Mouse (Mus musculus) limb, embryonic 15.5 days (tissue): ENCODE measurements around the gene Lrmda. TPM values are rescaled to one million over a fixed set of nuclear protein-coding genes. Genes with fewer than 3 reads are reported as not detected.

Experiments used
- ATAC-seq: fragments of 200-750 bp; cut with Nextera tagmentation; 2 replicates; pipeline ENCODE4 v1.8.0; 2017; ENCODE audit warnings: low read depth, moderate TSS enrichment; ENCODE audit not compliant: insufficient number of reproducible peaks, low FRiP score, low TSS enrichment
- H3K27ac ChIP-seq: fragments of 300-500 bp; sonication (generic); 2 replicates; pipeline ENCODE4 v1.5.1; 2015; ENCODE audit warnings: moderate library complexity, mild to moderate bottlenecking, inconsistent platforms
- H3K27me3 ChIP-seq: fragments of 300-500 bp; sonication (generic); 2 replicates; pipeline ENCODE4 v1.6.1; 2015; ENCODE audit warnings: inconsistent platforms
- H3K36me3 ChIP-seq: fragments of 300-500 bp; sonication (generic); 2 replicates; pipeline ENCODE4 v1.6.1; 2015; ENCODE audit warnings: inconsistent platforms
- H3K4me1 ChIP-seq: fragments of 300-500 bp; sonication (generic); 2 replicates; pipeline ENCODE4 v1.6.1; 2015; ENCODE audit warnings: inconsistent platforms
- H3K4me2 ChIP-seq: fragments of 300-500 bp; sonication (generic); 2 replicates; pipeline ENCODE4 v1.6.1; 2015; ENCODE audit warnings: mild to moderate bottlenecking, inconsistent platforms
- H3K4me3 ChIP-seq: fragments of 300-500 bp; sonication (generic); 2 replicates; pipeline ENCODE4 v1.5.1; 2015; ENCODE audit warnings: mild to moderate bottlenecking, inconsistent platforms
- H3K9ac ChIP-seq: fragments of 300-500 bp; sonication (generic); 2 replicates; pipeline ENCODE4 v1.6.1; 2015; ENCODE audit warnings: inconsistent platforms
- H3K9me3 ChIP-seq: fragments of 300-500 bp; sonication (generic); 2 replicates; pipeline ENCODE4 v1.6.1; 2016; ENCODE audit warnings: inconsistent platforms
- WGBS: fragments of 180-500 bp; shearing (Covaris S2); methylation state at CpG from one replicate; pipeline ENCODE4 v1.1.7; 2015; 5-methylcytosine and 5-hydroxymethylcytosine counted together
- polyA plus RNA-seq: library from polyadenylated mRNA; unstranded; fragments of >200 nt; fragmentation: Nextera tagmentation; extraction: Ambion mirVana; gene quantifications from 2 replicates; pipeline ENCODE4 v1.2.1, GENCODE M21; 2015

The Lrmda gene
- polyA plus RNA-seq, 1 experiment from 2014 or later, result 0.17 TPM

DNA sequence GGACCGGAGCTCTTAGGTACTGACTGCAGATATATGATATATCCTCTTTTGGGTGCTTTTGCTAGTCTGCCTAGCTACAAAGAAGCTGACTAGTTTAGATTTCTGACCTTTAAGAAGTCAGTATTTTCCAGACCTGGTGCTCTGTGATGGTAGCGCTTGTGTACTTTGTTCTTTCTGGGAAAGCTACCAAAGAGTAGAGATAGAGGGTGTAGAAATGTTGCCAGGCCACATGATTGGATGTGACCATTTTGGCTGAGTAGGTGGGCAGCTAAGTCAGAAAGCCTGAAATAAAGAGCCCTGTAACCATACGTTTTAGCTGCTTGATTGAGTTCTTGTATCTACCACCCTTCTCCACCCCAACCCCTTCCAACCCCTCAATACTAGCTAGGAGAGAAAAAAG lies 398.2 kb downstream of the Lrmda start:
- 87% methylated on average over 3 of the region's 3 CpGs for WGBS
- H3K27ac ChIP-seq, result no peak overlapping the region
- H3K36me3 ChIP-seq, result no peaks in the 10 kb centered on the region

DNA sequence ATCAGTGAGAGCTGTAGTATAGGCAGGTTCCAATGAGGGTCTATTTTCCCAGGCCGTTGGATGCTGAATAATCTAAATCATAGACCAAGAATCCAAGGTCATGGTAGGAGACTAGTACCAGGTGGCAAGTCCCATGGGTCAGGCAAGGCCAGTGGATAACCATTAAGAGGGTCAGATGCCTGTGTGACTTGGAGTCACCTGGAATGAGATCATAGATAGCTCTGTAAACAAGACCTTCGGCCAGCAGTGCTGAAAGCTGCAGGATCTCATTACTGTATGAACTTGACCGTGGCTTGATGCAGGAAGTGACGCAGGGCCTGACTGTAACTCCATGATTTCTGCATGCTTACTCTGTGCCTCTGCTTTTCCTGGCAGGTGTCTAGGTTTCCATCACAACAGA lies 402.2 kb downstream of the Lrmda start:
- no peak overlapping the region for H3K9ac ChIP-seq
- no peak for ATAC-seq
- H3K4me1 ChIP-seq, result no peaks in the 10 kb centered on the region
- H3K4me3 ChIP-seq, result no peak overlapping the region
- H3K27ac ChIP-seq, result no peak overlapping the region
- H3K9me3 ChIP-seq, result no peaks in the 10 kb centered on the region
- WGBS, result 77% methylated on average over 4 of the region's 4 CpGs
- no peaks in the 10 kb centered on the region for H3K36me3 ChIP-seq
- H3K4me2 ChIP-seq, result no peak overlapping the region
- H3K27me3 ChIP-seq, result no peaks in the 10 kb centered on the region

More for the DNA sequence above, 398.2 kb downstream of the Lrmda start:
- H3K27me3 ChIP-seq, result no peaks in the 10 kb centered on the region
- no peak overlapping the region for H3K4me2 ChIP-seq
- no peaks in the 10 kb centered on the region for H3K4me1 ChIP-seq
- H3K9me3 ChIP-seq, result no peaks in the 10 kb centered on the region
- no peak overlapping the region for H3K4me3 ChIP-seq
- no peak for ATAC-seq
- no peak overlapping the region for H3K9ac ChIP-seq

DNA sequence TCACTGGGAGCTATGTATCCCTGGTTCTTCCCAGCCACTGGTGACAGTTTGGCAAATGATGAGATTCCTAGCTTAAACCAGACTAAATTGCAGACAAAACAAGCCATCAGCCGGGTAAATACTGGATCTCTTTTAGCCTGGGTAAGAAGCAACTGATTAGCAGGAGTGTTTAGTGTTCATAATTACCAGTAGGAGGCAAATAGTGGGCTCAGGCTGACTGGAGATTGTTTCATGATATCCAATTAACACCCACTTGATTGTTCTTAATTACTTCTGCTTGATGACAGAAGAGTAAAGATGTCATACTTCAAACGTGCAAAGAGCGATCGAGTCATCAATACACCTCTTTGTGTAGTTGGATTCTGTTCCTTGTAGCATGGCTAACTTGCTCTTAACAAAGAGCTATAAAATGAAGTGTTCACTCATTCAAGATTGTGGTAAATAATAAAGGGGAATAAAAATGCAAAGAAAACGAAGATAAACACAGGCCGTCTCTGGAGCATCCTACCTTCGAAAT lies 405.6 kb downstream of the Lrmda start:
- ATAC-seq, result no peak
- Histone ChIP-seq H3K9ac (no peak overlapping the region), H3K4me3 (no peak overlapping the region), H3K4me1 (no peaks in the 10 kb centered on the region), H3K27me3 (peaks cover 4% of the 10 kb centered on the region; the same call in 1 of the 2 replicates), H3K4me2 (no peak overlapping the region), H3K27ac (no peak overlapping the region), H3K9me3 (no peaks in the 10 kb centered on the region), H3K36me3 (no peaks in the 10 kb centered on the region)
- WGBS, result 80% methylated on average over 7 of the region's 7 CpGs

DNA sequence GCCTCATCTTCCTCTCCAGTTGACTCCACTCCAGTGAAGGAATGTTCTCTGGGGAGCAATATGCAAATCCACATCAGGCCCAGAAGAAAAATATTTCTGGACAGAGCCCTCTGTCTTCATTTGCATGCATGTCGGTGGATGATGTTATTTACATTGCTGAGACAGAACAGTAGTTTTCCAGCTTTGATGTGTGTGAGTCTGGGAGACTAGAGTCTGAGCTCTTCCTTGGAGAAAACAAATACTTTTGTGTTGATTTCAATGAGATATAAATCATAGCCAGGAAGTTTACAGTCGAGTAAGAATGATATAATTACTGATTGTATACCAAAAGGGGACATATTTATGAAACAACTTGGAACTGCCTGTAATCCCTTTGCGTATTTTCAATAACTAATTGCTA lies 415.9 kb downstream of the Lrmda start:
- Histone ChIP-seq H3K4me2 (no peak overlapping the region), H3K27ac (no peak overlapping the region), H3K36me3 (no peaks in the 10 kb centered on the region), H3K4me3 (no peak overlapping the region), H3K9ac (no peak overlapping the region), H3K4me1 (peaks cover 13% of the 10 kb centered on the region), H3K9me3 (no peaks in the 10 kb centered on the region), H3K27me3 (peaks cover 13% of the 10 kb centered on the region; the same call in 1 of the 2 replicates)
- WGBS, result 22% methylated on average over 3 of the region's 3 CpGs
- no peak for ATAC-seq

DNA sequence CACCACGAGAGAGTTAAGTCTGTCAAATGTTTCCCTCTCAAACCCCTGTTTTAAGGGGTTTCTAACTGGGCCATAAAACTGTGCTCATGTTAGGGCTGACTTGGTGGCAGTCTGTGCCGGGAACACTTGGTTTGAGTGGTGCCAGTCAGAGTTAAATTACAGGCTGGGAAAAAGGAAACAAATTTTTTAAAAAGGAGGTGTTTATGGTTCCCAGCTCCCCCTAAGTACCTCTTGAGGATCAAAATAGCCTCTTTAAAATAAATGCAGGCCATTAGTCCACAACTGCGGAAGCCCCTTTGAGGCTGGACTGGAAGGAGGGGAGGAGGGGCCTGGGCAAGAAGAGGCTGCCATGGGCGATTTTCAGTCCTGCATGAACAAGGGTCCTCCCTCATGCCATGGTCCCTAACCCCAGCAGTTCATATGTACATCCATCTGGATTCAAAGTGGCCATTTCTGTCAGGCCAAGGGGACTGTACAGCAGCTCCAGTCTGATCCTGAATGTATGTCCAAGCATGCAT lies 416.4 kb downstream of the Lrmda start:
- H3K4me2 ChIP-seq, result no peak overlapping the region
- ATAC-seq, result no peak
- 22% methylated on average over 4 of the region's 4 CpGs for WGBS
- no peaks in the 10 kb centered on the region for H3K9me3 ChIP-seq
- H3K4me3 ChIP-seq, result no peak overlapping the region
- peaks cover 16% of the 10 kb centered on the region for H3K4me1 ChIP-seq
- H3K9ac ChIP-seq, result no peak overlapping the region
- H3K36me3 ChIP-seq, result no peaks in the 10 kb centered on the region
- no peak overlapping the region for H3K27ac ChIP-seq
- peaks cover 13% of the 10 kb centered on the region; the same call in 1 of the 2 replicates for H3K27me3 ChIP-seq

DNA sequence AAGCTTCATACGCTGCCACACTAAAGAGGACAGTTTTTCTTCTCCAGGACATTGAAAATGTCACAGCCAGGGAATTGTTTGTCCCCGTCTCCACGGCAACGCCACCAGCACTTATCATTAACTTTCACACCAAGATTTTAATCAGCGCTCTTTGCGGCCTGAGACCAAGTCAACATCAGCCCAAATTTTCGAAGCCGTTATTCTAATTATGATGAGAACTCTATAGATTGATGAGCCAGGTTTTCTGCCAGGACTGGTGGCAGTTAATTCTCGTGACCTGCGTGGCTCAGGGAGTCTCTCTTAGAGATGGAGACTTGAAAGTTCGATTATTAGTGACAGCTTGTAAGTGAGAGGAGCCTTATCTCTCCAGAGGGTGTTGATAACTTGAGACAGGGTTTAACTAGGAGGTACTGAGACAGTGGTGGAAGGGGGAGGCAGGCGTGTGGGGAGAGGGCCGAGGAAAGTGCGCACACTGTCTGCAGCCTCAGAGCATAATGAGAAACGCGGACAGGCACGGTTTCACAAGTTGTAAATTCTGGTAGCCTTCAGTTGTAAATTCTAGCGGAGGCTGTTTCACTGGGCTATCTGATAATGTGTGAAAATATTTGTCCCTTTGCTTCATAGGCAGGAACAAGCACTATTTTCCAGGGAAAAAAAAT lies 421.0 kb downstream of the Lrmda start:
- H3K27me3 ChIP-seq, result peaks cover 11% of the 10 kb centered on the region; the same call in 1 of the 2 replicates
- H3K4me3 ChIP-seq, result no peak overlapping the region
- no peaks in the 10 kb centered on the region for H3K36me3 ChIP-seq
- no peak overlapping the region for H3K4me2 ChIP-seq
- no peak overlapping the region for H3K9ac ChIP-seq
- no peaks in the 10 kb centered on the region for H3K9me3 ChIP-seq
- no peak overlapping the region; the same call in 1 of the 2 replicates for H3K27ac ChIP-seq
- WGBS, result 25% methylated on average over 18 of the region's 18 CpGs
- H3K4me1 ChIP-seq, result peaks cover 37% of the 10 kb centered on the region
- no peak for ATAC-seq

DNA sequence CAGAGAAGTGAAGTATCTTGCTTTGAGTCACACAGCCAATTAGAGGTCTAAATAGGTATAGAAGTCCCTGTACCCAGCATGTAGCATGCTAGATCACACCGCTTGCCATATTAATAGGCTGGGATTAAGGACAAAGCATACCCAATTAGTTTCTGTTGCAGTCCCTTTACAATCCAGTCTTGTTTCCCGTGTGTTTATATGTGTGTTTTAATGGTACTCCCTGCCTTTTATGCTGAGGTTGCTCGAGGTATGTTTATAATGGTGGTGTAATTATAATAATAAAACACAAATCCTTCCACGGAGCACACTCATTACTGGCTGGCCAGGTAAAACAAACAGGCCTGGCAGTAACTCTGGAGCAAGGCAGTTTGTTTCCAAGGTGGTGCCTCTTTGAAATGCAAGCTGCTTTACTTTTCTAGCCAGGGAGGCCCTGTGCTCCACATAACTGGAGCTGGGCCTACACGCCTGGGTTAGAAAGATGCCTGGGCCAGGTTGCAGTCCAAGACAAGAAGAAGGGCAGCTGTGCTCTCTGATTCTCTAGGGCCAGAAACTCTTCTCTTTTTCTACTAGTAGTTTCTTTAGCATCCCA lies 422.4 kb downstream of the Lrmda start:
- peaks cover 11% of the 10 kb centered on the region; the same call in 1 of the 2 replicates for H3K27me3 ChIP-seq
- H3K4me3 ChIP-seq, result no peak overlapping the region
- H3K36me3 ChIP-seq, result no peaks in the 10 kb centered on the region
- H3K9ac ChIP-seq, result no peak overlapping the region
- no peaks in the 10 kb centered on the region for H3K9me3 ChIP-seq
- H3K27ac ChIP-seq, result no peak overlapping the region
- 40% methylated on average over 5 of the region's 5 CpGs for WGBS
- H3K4me2 ChIP-seq, result no peak overlapping the region
- no peak for ATAC-seq
- peaks cover 32% of the 10 kb centered on the region for H3K4me1 ChIP-seq

DNA sequence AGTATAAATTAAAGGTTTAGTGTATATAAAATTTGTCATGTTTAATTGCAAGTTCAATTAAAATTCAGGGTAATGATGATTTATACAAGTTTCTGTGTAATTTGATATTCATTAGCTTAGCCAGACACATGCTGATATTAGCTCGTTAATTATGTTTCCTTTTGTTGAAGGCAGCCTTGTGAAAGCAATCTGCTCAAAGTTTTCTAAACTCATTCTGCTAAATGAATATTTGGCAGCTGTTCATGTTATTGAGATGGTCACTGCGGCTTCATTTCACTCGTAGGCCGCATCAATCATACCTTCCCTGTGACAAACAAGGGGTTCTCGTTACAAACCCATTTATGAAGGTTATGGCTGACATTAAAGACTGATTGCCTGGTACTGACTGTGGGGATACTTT lies 423.2 kb downstream of the Lrmda start:
- 63% methylated on average over 5 of the region's 5 CpGs for WGBS
- Histone ChIP-seq H3K36me3 (no peaks in the 10 kb centered on the region), H3K27me3 (peaks cover 11% of the 10 kb centered on the region; the same call in 1 of the 2 replicates), H3K9me3 (no peaks in the 10 kb centered on the region), H3K4me2 (no peak overlapping the region), H3K27ac (no peak overlapping the region), H3K9ac (no peak overlapping the region), H3K4me3 (no peak overlapping the region), H3K4me1 (peaks cover 32% of the 10 kb centered on the region)
- no peak for ATAC-seq

DNA sequence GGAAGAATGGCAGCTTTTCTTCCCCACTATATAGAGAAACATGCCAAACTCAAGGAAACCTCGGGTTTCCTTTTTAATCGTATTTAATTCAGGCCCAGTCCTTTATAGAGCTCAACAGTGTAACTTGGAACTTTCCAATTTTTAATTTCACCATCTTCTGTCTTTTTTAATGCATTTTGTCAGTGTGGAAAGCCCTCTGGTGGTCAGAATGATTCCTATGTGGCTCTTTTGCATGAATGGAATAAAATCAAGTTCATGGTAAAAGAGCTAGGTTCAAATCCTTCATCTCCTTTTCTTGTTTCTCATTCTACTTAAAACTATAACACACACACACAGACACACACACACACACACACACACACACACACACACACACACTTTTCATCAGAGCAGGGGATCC lies 425.0 kb downstream of the Lrmda start:
- H3K27me3 ChIP-seq, result peaks cover 7% of the 10 kb centered on the region; the same call in 1 of the 2 replicates
- 36% methylated on average over 2 of the region's 2 CpGs for WGBS
- H3K36me3 ChIP-seq, result no peaks in the 10 kb centered on the region
- H3K27ac ChIP-seq, result no peak overlapping the region
- H3K9ac ChIP-seq, result no peak overlapping the region
- no peak overlapping the region for H3K4me2 ChIP-seq
- ATAC-seq, result no peak
- no peaks in the 10 kb centered on the region for H3K9me3 ChIP-seq
- peaks cover 32% of the 10 kb centered on the region for H3K4me1 ChIP-seq
- no peak overlapping the region for H3K4me3 ChIP-seq

DNA sequence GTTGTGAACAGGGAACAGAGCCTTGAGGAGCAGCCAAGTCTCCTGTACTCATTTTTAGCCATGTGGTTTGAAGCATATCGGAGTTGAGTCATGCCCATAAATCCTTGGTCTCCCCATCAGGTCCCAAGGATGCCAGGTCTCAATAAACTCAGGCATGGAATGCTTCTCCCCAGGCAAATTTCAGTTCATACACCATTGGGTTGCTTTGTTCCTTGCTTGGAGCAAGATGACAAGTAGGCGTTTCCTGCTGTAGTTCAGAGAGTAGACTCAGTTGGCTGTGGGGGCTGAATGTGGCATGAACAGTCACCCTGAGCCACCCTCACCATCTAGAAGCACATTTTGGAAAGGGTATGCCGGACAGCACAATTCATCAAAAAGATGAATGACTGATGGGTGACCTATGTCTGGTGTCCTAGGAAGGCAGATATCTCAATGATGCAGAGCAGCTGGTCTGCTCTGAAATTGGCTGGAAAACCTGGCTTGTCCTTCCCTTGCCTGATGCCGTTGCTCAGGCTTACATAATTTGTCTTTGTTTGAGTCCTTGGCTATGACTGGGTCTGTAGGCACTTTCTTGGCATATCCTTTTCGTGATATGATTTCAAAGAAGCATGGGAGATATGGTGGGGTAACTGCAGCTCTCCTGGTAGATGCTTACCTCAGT lies 425.8 kb downstream of the Lrmda start:
- Histone ChIP-seq H3K9ac (no peak overlapping the region), H3K4me1 (peaks cover 27% of the 10 kb centered on the region), H3K27ac (no peak overlapping the region), H3K27me3 (no peaks in the 10 kb centered on the region; the same call in 1 of the 2 replicates), H3K4me3 (no peak overlapping the region), H3K4me2 (no peak overlapping the region), H3K9me3 (no peaks in the 10 kb centered on the region), H3K36me3 (no peaks in the 10 kb centered on the region)
- WGBS, result 51% methylated on average over 5 of the region's 5 CpGs
- ATAC-seq, result no peak; the same call in 1 of the 2 replicates

DNA sequence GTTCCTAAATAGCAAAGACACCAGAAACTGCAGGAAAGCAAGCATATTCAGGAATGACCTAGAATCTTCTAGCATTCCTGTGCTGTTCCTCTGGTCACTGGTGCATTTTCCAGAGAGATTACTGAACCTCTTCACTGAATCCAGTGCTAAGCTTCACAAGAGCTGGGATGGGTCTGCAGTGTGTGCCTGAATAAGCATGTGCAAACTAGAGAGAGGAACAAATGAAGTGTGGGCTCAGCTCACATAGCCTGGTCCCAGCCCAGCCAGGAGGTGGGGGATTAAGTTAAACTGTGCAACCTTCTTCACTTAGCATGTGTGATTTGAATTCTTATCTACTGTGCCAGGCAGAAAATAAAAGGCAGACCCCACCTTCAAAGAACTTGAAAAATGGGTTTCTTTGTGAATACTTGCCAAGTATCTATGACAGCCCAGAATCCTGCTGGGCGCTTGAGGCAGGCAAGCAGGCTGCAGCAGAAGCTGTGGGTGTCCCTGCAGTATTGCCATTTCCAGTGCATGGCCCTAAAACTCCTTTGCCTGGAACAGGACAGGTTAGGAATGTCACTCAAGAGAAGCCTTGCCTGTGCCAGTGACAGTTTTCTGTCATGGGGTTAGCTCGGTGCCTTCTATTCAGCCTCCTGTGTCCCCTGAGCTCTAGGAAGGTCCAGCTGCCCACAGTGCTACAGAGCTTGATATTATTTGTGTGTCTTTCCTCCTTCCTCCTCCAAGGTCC lies 426.5 kb downstream of the Lrmda start:
- Histone ChIP-seq H3K4me2 (no peak overlapping the region), H3K4me1 (peaks cover 21% of the 10 kb centered on the region), H3K9me3 (no peaks in the 10 kb centered on the region), H3K9ac (no peak overlapping the region), H3K4me3 (no peak overlapping the region), H3K27ac (no peak overlapping the region), H3K27me3 (no peaks in the 10 kb centered on the region), H3K36me3 (no peaks in the 10 kb centered on the region)
- ATAC-seq, result no peak
- 78% methylated on average over 2 of the region's 2 CpGs for WGBS
